Mouse (Mus musculus): Measurements from ENCODE around the gene Ormdl3.

The Ormdl3 gene

GRCm38 (mm10) chr11:98587684-98588546 lies 747 bp upstream of the Ormdl3 start:
- peak; percentile 68 for DNase-seq

DNA sequence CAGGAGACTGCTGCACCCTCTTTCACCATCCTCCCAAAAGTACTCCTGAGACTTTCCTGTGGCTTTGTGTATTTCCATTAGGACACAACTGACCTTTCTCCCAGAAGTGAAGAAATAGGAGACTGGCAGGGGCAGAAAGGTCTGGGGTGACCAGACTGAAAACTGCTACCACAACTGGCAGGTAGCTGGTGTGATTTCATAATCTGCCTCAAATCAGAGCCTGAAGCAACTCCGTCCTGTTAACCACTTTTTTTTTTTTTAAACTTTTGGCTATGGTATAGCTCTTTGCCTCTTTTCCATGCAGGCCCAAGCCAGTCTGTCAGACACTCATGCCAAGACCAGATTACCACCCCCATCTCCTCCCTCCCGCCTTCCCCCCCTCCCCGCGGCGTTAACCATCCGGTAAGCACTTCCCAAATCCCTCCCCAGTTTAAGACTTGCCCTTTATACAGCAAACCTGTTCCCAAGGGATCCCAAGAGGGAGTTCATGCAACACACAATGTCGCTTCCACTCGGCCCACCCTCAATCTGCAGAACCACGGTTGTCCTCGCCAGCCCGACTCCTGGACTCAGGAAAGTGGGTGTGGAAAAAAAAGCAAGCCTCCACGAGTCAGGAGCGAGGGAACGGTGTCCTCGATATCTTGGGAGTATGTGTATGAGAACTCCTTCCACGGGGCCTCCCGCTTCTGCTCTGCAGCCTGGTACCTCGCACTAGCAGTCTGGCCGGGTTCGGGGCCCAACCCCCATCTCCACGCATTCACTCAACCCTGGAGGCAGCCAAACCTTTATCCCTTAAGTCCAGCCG lies 879 bp downstream of the Ormdl3 start:
- peak; percentile 55 for DNase-seq

DNA sequence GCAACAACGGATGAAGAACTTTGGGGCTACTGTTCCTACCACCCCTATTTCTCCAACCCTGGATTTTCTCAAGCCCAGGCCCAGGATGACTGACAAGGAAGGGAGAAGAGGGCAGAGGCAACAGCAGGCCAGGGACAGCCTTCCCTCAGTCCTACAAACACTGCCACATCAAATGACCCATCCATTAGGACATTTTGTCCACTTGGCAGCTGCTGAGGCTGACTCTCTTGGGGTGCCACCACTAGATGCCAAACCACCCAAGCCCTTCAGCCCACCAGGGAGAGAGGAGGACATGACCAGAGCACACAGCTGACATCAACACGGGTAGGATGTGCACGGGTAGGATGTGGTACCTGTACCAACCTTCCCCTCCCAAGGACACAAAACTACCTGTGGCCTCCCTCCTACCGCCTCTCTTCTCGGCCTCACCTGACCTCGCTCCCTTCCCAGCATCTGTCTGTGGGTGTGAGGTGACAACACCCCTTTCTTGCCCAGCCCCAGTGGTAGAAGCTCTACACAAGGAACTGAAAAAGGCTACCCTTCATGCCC lies 2.5 kb downstream of the Ormdl3 start:
- DNase-seq, result no peak

GRCm38 (mm10) chr11:98584146-98584545 lies 3.0 kb downstream of the Ormdl3 start:
- DNase-seq, result no peak

DNA sequence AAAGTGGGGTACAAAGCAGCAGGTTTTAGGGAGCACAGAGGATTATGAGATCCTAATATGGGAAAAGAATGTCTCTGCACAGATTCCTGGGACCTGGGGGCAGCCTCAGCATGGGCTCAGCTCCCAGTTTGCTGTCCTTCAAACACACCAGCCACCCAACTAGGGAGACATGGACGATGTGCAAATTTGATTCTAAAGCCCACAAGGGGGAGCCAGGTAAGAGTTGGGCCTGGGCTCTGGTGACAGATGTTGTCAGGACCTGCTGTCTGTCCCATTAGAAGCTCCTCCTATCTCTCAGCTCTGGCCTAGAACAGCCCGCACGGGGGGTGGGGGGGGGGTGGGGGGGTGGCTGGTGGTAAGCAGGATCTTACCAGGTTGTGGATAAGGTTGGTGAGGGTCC lies 3.6 kb downstream of the Ormdl3 start:
- no peak for DNase-seq

- DNase-seq, result no peak
These were observed 4.0 kb downstream of the Ormdl3 start for GRCm38 (mm10) chr11:98583265-98583552.

- no peak for DNase-seq
These were observed 4.5 kb downstream of the Ormdl3 start for GRCm38 (mm10) chr11:98582551-98583264.

DNA sequence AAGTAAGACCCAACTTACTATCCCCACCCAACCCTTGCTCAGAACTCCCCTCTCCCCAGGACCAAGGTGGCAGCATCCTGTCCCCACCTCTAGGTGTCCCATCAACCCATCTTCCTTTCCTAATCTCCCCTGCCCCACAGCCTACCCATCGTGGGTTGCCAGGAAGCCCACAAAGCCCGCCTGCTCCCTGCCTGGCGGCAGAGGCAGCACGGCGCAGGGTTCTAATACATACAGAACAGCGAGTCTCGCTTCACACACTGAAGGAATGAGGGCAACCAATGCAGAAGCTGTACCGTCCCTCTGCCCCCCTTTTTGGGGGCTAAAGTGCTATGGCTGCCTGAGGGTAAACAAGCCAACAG lies 5.2 kb downstream of the Ormdl3 start:
- no peak for DNase-seq

DNA sequence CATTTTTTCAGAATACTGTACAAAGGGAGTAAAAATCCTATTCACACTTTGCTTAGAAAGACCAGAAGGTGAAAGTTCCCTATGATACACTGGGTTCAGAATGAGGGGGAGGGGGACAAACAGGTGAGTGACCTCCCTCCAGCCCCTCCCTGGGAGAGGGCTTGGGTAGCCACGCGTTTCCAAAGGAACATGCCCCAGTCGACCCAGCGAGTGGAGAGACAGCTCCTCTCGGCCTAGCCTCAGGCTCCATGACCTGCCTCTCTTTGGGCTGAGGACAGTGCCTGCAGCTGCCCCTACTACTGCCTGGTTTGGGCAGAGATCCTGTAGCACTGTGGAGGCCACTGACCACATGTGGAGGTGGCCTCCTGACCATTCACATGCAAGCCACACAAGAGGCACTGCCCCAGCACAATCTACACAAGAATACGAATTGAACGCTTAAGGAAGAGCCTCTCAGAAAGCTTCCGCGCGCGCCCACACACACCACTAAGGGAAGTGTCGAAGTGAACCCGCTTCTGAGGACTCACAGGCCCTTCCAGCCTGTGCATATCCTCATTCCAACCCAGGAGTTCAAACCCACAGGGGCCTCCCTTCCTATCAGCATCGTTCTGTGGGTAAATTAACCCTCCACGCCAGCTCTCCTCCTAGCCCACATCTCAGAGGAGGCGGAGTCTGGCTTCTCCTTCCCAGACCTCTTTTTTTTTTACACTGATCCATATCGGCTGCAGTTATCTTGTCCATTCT lies 5.7 kb downstream of the Ormdl3 start:
- DNase-seq, result no peak

DNA sequence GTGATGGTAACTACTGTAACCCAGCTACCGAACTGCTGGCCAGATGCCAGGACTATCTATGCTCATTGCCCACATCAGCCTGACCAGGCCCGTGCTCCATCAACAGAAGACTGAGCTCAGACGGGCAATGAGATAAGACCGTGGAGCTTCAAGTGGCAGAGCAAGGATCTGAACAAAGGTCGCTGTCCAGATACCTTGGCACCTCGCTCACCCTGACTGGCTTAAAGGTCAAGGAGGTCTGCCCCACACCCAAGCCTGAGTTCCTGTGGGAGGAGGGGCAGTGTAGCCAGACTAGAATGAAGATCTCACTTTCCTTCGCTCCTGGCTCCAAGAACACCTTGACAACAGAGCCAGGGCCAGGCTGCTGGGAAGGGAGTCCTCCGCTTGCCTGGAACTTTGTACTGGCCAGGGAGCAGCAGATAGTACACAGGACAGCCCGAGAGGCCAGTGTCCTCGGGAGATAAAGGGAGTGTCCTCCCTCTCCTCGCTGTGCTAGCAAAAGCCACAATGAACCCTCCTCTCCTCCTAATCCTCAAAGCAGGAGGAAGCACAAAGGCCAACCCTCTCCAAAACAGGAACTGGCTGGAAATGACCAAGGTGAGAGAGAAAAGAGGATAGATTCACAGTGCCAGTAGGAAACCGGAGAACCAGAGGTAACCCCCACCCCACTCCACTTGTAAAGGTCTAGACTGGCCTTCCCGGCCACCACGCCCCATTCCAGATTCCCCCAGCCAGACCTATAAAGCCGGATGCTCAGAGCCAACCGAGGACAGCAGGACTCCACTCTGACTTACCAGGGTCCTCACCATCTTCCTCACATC lies 6.7 kb downstream of the Ormdl3 start:
- DNase-seq, result no peak

DNA sequence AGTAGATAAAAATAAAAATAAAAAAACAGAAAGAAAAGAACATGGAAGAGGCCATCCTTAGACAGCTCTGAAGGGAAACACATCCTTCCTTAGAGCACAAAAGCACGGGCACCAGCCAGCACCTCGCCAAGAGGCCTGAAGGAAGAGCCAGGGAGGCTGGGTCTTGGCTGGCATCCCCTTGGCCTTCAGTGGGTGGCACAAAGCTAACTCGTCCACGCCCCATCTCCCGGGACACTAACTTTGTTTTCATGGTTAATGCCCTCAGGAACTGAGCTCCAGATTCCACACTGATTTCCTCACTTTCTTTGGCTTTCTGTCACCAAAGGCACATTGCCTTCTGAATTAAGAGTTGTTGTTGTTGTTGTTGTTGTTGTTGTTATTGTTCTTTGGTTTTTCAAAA lies 9.4 kb downstream of the Ormdl3 start:
- no peak for DNase-seq

GRCm38 (mm10) chr11:98569461-98569860 lies 17.7 kb downstream of the Ormdl3 start:
- no peak for DNase-seq

GRCm38 (mm10) chr11:98568326-98568725 lies 18.8 kb downstream of the Ormdl3 start:
- no peak for DNase-seq

DNA sequence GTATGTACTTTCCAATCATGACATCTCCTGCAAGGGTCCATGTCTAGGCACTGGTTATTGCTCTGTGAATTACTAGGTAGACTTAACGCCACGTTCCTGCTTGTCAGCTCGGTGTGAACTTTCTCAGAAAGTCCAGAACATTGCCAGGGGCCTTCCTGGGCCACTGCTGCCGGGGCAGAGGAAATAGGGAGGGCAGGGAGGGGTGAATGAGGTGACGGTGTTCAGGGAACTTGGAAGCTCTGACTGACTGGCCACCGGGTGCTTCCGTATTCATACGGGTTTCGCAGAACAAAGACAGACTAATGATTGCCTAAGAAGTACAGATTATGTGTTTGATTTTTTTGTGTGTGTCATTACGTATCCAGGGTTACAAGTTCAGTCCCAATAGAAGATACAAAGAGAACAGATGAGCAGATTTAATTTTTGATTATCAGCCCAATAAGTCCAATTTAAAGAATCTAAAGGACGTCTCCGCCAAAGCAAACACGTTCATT lies 23.2 kb downstream of the Ormdl3 start:
- no peak for DNase-seq

DNA sequence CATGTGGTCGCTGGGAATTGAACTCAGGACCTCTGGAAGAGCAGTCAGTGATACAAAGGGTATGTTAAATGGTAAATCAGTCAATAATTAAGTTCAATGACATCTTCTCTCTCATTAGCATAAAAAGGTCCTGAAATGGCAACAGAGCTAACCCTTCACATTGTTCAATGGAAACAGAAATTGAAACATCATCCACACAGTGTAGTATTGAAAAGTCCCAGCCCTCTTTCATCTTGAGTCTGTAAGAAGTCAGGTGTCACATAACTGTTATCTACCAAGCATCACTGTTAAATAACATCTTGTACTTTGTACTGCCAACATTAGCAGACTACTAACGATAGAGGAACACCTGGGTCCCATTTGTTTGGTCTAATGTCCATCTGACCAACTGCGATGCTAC lies 24.1 kb downstream of the Ormdl3 start:
- DNase-seq, result no peak

- DNase-seq, result no peak
These were observed 26.2 kb downstream of the Ormdl3 start for GRCm38 (mm10) chr11:98560942-98561341.

DNA sequence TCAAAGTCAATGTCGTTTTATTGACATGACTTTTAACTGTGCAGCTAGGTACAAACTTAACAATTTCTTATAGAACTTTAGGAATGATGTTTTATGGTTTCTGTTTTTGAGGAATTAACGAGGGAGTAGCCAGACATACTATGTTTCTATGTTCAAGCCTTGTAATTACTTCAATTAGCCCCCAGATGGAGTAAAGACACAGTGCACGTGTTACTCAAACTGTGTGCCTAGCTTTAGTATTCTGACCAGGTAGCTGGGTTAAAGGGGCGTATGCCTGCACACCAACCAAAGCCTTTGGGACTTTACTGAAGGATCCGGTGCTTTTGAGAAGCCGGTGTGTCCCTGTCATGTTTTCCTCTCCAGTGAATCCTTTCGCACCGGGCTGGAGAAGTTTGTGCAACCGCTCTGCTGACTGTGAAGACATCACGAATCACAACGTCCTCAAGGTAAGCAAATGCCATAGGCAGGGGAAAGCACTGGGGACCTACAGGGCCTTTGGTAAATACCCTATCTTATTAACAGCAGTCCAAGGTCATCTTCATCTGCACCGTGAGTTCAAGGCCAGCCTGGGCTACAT lies 32.0 kb downstream of the Ormdl3 start:
- DNase-seq, result no peak

- DNase-seq, result no peak
These were observed 33.2 kb downstream of the Ormdl3 start for GRCm38 (mm10) chr11:98553966-98554365.

DNA sequence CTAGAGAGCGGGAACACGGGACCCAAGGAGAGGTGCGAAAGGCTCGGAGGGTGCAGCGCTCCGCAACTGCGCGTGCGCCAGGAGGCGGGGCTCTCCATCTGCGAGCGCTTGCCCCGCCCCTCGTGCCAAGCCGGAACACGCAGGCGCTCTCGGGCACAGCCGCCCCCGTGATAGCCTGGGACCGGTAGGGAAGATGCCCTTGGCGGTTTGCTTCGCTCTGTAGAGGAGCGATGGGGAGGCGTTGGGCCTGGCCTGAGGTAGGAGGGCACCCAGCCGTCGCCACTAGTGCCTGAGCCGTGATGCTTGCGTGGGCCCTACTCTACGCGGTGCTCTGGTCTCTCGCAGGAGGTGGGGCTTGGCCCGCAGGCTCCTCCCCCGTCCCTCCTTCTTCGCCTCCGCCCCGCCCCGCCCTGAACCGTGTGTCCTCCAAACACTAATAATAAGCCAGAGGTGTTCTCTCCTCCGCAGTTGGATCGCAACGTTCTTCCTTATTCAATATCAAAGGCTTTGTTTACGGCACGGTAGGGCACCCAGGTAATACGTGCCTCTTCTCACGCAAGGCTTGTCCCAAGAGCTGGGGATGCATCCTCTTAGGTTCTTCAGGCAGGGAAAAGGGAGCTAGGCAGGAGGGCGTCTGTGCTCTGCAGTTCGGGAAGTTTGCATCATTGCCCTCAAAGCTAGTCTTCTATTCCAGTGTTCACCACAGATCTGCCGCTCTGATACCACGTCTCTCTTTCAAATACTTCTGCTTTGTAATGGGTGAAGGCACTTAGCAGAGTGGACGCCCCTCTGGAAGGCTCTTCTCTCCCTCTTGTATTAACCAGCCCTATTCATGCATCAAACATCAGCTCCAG lies 36.0 kb downstream of the Ormdl3 start, which contains the start of gene Zpbp2:
Gene Zpbp2, plus strand, starts transcription at position 123 of the 854 bp plus-strand sequence.
- DNase-seq, result peak; percentile 92

DNA sequence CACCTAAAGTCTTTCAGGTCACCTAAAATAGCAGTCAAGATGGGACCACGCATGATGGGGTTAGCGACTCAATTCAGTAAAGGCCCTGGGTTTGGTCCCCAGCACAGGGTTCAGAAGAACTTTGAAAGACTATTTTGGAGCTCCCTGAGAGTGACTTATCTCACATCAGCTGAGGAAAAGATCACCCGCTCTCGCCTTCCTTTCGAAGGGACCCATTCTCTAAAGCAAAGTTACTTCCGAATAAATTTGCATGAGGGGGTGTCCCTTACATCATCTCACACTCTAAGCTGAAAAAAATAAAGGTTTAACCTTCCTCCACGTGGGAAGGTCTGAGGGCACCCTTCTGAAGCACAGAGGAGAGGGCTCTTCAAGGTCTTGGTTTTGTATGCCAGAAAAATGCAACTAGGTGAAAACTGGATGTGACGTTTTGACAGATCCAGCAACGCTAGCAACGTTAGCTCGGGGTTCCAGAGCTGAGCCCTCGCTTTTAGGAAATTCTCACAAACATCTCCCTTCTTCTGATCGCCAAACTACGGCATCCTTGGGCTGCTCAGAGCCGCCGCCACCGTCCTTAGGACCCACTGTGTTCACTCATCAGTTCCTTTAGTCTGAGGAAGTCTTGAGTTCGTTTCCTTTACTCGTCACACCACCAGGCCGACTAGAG lies 36.7 kb downstream of the Ormdl3 start:
- no peak for DNase-seq
